Mouse (Mus musculus) splenic B cell, adult 2 months (primary cell): ENCODE measurements at regions not wholly inside any gene's neighbourhood (a gene's known extent, or its start where the extent isn't known, plus 50 kb on each side); places are given as distances from the start of the nearest gene placed in this dataset.

Experiments used
- DNase-seq: peaks from one replicate; pipeline ENCODE4 v3.0.0-alpha.2; 2011; ENCODE audit warnings: low read depth, low spot score
- H3K27me3 ChIP-seq: 2 replicates; pipeline ENCODE4 v1.6.1; 2012; ENCODE audit warnings: mild to moderate bottlenecking, low read length, moderate library complexity, mixed read lengths; ENCODE audit not compliant: control insufficient read depth, poor library complexity, insufficient read depth, severe bottlenecking
- H3K36me3 ChIP-seq: 2 replicates; pipeline ENCODE4 v1.6.1; 2012; ENCODE audit warnings: mild to moderate bottlenecking, low read length, moderate library complexity, mixed read lengths; ENCODE audit not compliant: control insufficient read depth, poor library complexity, insufficient read depth, severe bottlenecking

DNA sequence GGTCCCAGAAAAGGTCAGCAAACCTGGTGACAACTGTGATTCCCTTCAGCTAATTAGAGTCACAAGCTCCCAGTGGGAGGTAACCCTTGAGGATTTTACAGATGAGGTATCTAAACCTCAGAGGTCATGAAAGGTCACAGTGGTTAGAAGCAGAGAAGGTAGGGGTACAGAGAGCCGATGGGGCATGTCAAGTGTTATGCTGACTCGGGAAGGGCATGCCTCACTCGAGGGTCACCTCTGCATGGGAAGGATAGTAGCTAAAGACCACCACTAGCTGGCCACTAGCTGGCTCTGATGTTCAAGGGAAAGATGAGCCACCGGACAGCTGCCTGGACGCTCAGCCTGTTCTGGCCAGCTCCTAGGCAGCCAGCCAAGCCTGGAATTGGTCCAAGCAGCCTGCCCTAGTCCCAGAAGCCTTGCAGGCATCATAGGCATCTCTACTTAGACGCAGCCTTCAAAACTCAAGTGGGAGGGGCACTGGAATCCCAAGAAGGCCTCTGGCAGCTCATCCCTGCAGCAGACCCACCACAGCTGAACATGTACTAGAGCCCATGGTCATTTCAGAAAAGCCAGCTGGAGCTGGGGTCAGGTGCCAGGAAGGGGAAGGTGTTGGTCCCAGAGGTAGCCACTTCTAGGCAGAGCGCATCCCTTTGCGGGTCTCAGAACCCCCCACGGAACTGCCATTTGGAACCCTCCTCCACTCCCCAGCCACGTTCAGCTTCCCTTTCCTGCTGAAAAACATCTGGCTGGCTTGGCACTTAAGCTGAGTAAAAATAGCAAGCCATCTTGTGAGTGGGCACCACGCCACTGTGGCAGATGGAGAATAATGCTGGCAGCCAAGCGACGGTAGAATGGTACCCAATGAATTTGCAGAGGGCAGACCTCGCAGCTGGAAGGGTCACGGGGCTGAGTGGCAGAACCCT lies 159.8 kb downstream of the Rybp start:
- no peaks in the 10 kb centered on the region for H3K27me3 ChIP-seq
- no peak for DNase-seq
- no peaks in the 10 kb centered on the region for H3K36me3 ChIP-seq

GRCm38 (mm10) chr6:100126736-100127135 lies 160.5 kb downstream of the Rybp start:
- DNase-seq, result no peak
- Histone ChIP-seq H3K27me3 (no peaks in the 10 kb centered on the region), H3K36me3 (no peaks in the 10 kb centered on the region)

- Histone ChIP-seq H3K27me3 (no peaks in the 10 kb centered on the region), H3K36me3 (no peaks in the 10 kb centered on the region)
- DNase-seq, result no peak
These were observed 161.0 kb downstream of the Rybp start for GRCm38 (mm10) chr6:100126326-100126725.

DNA sequence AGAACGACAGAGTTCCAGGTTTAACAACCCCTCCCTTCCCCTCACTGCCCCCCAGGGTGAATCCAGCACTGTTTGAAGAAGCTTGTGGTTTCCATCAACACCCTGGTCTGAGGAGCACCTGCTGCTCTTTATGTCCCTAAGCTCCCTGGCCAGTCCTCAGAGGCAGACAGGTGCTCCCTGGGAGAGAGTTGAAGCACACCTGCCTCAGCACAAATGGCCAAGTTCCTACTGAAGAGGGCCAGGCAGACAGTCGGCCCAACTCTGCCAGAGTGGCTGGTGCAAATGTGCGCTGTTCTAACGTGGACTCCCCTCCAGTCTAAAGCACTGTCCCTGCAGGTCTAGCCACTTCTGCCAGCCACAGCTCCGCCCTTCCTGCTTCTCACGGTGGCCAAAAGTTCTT lies 166.0 kb downstream of the Rybp start:
- H3K36me3 ChIP-seq, result no peaks in the 10 kb centered on the region
- H3K27me3 ChIP-seq, result no peaks in the 10 kb centered on the region
- DNase-seq, result no peak

- no peaks in the 10 kb centered on the region for H3K27me3 ChIP-seq
- no peaks in the 10 kb centered on the region for H3K36me3 ChIP-seq
- DNase-seq, result no peak
These were observed 167.0 kb downstream of the Rybp start for GRCm38 (mm10) chr6:100120017-100120944.

GRCm38 (mm10) chr6:100117084-100117483 lies 170.2 kb downstream of the Rybp start:
- H3K36me3 ChIP-seq, result no peaks in the 10 kb centered on the region
- DNase-seq, result no peak
- no peaks in the 10 kb centered on the region for H3K27me3 ChIP-seq

DNA sequence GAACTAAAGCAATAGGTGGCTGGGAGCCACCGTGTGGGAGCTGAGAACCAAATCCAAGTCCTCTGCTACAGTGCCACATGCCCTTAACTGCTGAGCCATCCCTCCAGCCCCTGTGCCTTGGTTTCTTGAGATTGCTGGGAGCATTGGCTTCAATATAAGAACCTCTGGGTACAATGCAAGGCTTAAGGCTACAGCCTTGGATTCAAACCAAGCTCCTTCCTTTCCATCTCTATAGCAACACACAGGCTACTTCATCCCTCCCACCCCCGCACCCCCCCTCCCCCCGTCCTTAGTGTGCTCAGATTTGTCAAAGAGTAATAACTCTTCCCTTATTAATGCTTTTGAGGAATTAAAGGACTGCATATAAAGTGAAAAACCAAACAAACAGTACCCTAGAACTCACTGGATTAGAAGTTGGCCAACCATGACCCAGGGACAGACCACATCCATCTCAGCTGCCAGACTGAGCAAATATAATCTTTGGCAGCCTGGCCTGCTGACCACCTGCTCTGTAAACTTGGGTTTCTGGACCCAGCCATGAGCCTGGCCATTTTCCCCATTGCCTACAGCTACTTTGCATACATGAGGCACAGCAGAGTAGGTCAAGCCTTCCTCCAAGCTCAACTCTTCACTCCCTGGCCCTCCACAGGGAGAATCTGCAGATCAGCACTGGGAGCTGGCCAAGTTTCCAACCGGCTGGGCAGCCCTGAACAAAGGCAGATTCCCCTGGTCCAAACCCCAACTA lies 173.7 kb downstream of the Rybp start:
- no peak for DNase-seq
- Histone ChIP-seq H3K27me3 (no peaks in the 10 kb centered on the region), H3K36me3 (no peaks in the 10 kb centered on the region)

GRCm38 (mm10) chr6:100110981-100111660 lies 176.2 kb downstream of the Rybp start:
- H3K27me3 ChIP-seq, result no peaks in the 10 kb centered on the region
- no peak for DNase-seq
- no peaks in the 10 kb centered on the region for H3K36me3 ChIP-seq

- no peaks in the 10 kb centered on the region for H3K27me3 ChIP-seq
- DNase-seq, result peak; percentile 39
- H3K36me3 ChIP-seq, result no peaks in the 10 kb centered on the region
These were observed 177.3 kb downstream of the Rybp start for GRCm38 (mm10) chr6:100109979-100110378.

DNA sequence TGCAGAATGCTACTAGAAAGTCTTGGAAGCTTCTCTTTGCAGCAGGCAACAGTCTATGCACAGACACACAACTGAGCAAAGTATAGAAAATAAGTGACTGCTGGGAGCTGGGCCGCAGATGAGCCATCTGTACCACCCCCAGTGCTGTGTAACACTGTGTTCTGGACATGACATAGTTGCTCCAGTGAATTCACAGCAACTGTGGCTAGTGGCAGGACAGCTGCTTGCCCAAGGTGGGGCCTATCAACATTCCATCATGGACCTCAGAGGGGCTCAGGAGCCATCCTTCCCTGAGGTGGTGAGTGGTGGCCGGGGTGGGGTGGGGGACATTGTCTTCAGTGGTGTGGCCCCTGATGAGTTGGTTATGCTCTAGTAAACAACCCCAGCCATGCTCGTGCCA lies 177.9 kb downstream of the Rybp start:
- Histone ChIP-seq H3K36me3 (no peaks in the 10 kb centered on the region), H3K27me3 (no peaks in the 10 kb centered on the region)
- no peak for DNase-seq

GRCm38 (mm10) chr6:100107508-100107907 lies 179.8 kb downstream of the Rybp start:
- no peak for DNase-seq
- no peaks in the 10 kb centered on the region for H3K36me3 ChIP-seq
- H3K27me3 ChIP-seq, result no peaks in the 10 kb centered on the region

DNA sequence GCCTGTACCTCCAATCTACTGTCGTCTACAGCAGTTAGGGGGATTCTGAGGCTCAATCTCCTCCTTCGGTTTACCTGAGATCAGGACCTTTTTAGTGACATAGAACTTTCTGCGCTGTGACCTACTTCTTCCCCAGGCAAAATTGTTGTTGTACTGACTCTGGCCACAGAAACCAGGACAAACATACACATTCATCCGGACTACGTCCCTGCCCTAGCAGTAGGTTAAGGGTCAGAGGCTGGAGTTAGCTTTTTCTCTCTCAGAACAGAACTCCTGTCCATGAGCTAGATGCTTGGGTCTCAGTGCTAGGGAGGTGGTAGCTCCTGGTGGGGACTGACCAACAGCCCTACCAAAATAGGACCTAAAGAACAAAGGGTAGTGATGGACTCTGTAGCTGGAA lies 180.2 kb downstream of the Rybp start:
- Histone ChIP-seq H3K36me3 (no peaks in the 10 kb centered on the region), H3K27me3 (no peaks in the 10 kb centered on the region)
- no peak for DNase-seq

GRCm38 (mm10) chr6:100100565-100101133 lies 186.6 kb downstream of the Rybp start:
- Histone ChIP-seq H3K36me3 (no peaks in the 10 kb centered on the region), H3K27me3 (no peaks in the 10 kb centered on the region)
- DNase-seq, result no peak
